Mouse (Mus musculus) erythroblast, embryonic 14.5 days (primary cell): ENCODE measurements around the gene Safb.

Experiments
- GATA1 ChIP-seq: IDR thresholded peaks from 2 replicates; pipeline ENCODE4 v1.6.1; 2012; ENCODE audit warnings: low read length, inconsistent platforms, mixed read lengths
- TAL1 ChIP-seq: IDR thresholded peaks from 3 replicates; pipeline ENCODE4 v1.6.1; 2012; ENCODE audit warnings: low read length, inconsistent platforms, mixed read lengths

GRCm38 (mm10) chr17:56615136-56615784 is 30.6 kb downstream of the Safb start:
- TF ChIP-seq TAL1, result no peak
- no peak for TF ChIP-seq GATA1
